Mouse (Mus musculus) adrenal gland (tissue): Measurements from ENCODE around the gene Pacrg.

Source experiments
- intact Hi-C: fragments of 180-260 bp; cut with DNase I; formaldehyde crosslinking; loops from one replicate; pipeline ENCODE4 v1.15.1; 2025

Gene Pacrg

GRCm38 (mm10) chr17:10498935-10499655 lies 341.0 kb downstream of the Pacrg start:
- intact Hi-C loops: loop anchor here (5.0 to 10.0 kb wide), 2 partner anchors 172 to 246 kb away; no protein-coding TSS in a partner anchor

- intact Hi-C loops: loop anchor here (5.0 to 10.0 kb wide), 2 partner anchors 171 to 247 kb away; no protein-coding TSS in a partner anchor
Observed at GRCm38 (mm10) chr17:10497781-10498420, 342.2 kb downstream of the Pacrg start.

- intact Hi-C loops: loop anchor here (5.0 to 10.0 kb wide), 2 partner anchors 169 to 249 kb away; no protein-coding TSS in a partner anchor
Observed at GRCm38 (mm10) chr17:10496066-10496465, 344.0 kb downstream of the Pacrg start.

- intact Hi-C loops: loop anchor here (5.0 to 10.0 kb wide), 2 partner anchors 168 to 249 kb away; no protein-coding TSS in a partner anchor
Observed at GRCm38 (mm10) chr17:10495588-10495987, 344.5 kb downstream of the Pacrg start.

- intact Hi-C loops: loop anchor here (5.0 to 10.0 kb wide), 2 partner anchors 252 to 736 kb away; no protein-coding TSS in a partner anchor
Observed at GRCm38 (mm10) chr17:10493124-10493523, 347.0 kb downstream of the Pacrg start.

- intact Hi-C loops: loop anchor here (5.0 to 10.0 kb wide), 2 partner anchors 254 to 733 kb away; no protein-coding TSS in a partner anchor
Observed at GRCm38 (mm10) chr17:10490374-10491169, 349.5 kb downstream of the Pacrg start.

- intact Hi-C loops: no loop called here
Observed at GRCm38 (mm10) chr17:10488873-10489272, 351.2 kb downstream of the Pacrg start.

GRCm38 (mm10) chr17:10483945-10484546 lies 356.1 kb downstream of the Pacrg start:
- intact Hi-C loops: no loop called here

GRCm38 (mm10) chr17:10481081-10481480 lies 359.0 kb downstream of the Pacrg start:
- intact Hi-C loops: no loop called here

GRCm38 (mm10) chr17:10479020-10479707 lies 360.9 kb downstream of the Pacrg start:
- intact Hi-C loops: no loop called here

GRCm38 (mm10) chr17:10478377-10478776 lies 361.7 kb downstream of the Pacrg start:
- intact Hi-C loops: no loop called here

- intact Hi-C loops: no loop called here
Observed at GRCm38 (mm10) chr17:10476807-10477206, 363.3 kb downstream of the Pacrg start.

- intact Hi-C loops: no loop called here
Observed at GRCm38 (mm10) chr17:10474972-10475371, 365.1 kb downstream of the Pacrg start.

- intact Hi-C loops: no loop called here
Observed at GRCm38 (mm10) chr17:10473826-10474384, 366.2 kb downstream of the Pacrg start.

GRCm38 (mm10) chr17:10473175-10473574 lies 366.9 kb downstream of the Pacrg start:
- intact Hi-C loops: no loop called here

- intact Hi-C loops: no loop called here
Observed at GRCm38 (mm10) chr17:10469874-10470568, 370.1 kb downstream of the Pacrg start.

GRCm38 (mm10) chr17:10467102-10467501 lies 373.0 kb downstream of the Pacrg start:
- intact Hi-C loops: no loop called here

- intact Hi-C loops: no loop called here
Observed at GRCm38 (mm10) chr17:10465467-10465866, 374.6 kb downstream of the Pacrg start.

- intact Hi-C loops: no loop called here
Observed at GRCm38 (mm10) chr17:10464700-10465099, 375.4 kb downstream of the Pacrg start.
